Mouse (Mus musculus) kidney, postnatal 4 days (tissue): ENCODE data around the gene Prb1.
"Not testable (repeated sequence)": the region's sequence is repeated elsewhere in the genome, so short reads cannot be mapped to it uniquely, and the experiment has no call there.

Experiments used
- DNase-seq, 2 experiments: peaks; one replicate each; pipeline ENCODE4 v3.0.0; 2021; ENCODE audit warnings: mixed read lengths in 2 of 2

Prb1 gene

DNA sequence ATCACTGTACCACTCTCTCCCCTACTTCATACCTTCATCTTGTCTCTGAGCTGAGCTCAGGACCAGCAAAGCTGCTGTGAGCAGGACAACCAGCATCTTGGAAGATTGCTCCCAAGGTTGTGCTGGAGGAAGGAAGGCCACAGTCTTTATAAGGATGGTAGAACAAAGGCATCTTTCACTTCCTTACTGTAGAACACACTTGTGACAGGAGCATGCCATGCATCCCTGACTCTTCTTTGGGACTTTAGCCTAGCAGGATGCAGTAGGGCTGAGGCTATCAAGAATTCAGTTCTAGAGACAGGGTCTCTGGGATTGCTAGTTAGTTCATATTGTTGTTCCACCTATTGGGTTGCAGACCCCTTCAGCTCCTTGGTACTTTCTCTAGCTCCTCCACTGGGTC lies at the start of gene Prb1:
Gene Prb1 (minus strand): TSS at position 101 of the 400 bp plus-strand sequence.
- DNase-seq: not testable (repeated sequence)
